Mouse (Mus musculus) activated CD4-positive, CD25-positive, alpha-beta regulatory T cell, adult 4 months (primary cell): ENCODE data around the gene Ttc32. TPM values are rescaled to one million over a fixed set of nuclear protein-coding genes. Genes with fewer than 3 reads are reported as not detected.
"Not testable (repeated sequence)": the region's sequence is repeated elsewhere in the genome, so short reads cannot be mapped to it uniquely, and the experiment has no call there.

Experiments
- ATAC-seq: one replicate; pipeline ENCODE4 v1.8.0; 2017
- polyA plus RNA-seq, 2 experiments: library from polyadenylated mRNA; unstranded; fragments of 100-300 nt; shearing (Covaris generic); gene quantifications; one replicate each; pipeline ENCODE4 v1.2.1; 2017

Ttc32 gene
- 10 to 100 TPM in 1 of 2 experiments, 1 to 10 TPM in 1; 9.6 to 12.7 TPM for polyA plus RNA-seq

- ATAC-seq = peak; percentile 89
These were observed at the start of gene Ttc32 for GRCm38 (mm10) chr12:9029888-9030723. Gene Ttc32, plus strand, starts transcription at chr12:9029997.

- no peak for ATAC-seq
These were observed 36.6 kb upstream of the Ttc32 start for GRCm38 (mm10) chr12:8993231-8993630.

GRCm38 (mm10) chr12:8998318-8998717, 31.5 kb upstream of the Ttc32 start:
- ATAC-seq = no peak

- ATAC-seq = peak; percentile 99
These were observed 27.7 kb upstream of the Ttc32 start for GRCm38 (mm10) chr12:9002038-9002648.

- ATAC-seq = no peak
These were observed 22.7 kb upstream of the Ttc32 start for GRCm38 (mm10) chr12:9007146-9007545.

GRCm38 (mm10) chr12:9007811-9008210, 22.0 kb upstream of the Ttc32 start:
- ATAC-seq = no peak

GRCm38 (mm10) chr12:9010311-9010710, 19.5 kb upstream of the Ttc32 start:
- no peak for ATAC-seq

GRCm38 (mm10) chr12:9016376-9016775, 13.4 kb upstream of the Ttc32 start:
- no peak for ATAC-seq

GRCm38 (mm10) chr12:9020431-9020830, 9.4 kb upstream of the Ttc32 start:
- no peak for ATAC-seq

GRCm38 (mm10) chr12:9020986-9021385, 8.8 kb upstream of the Ttc32 start:
- ATAC-seq = no peak

- no peak for ATAC-seq
These were observed 6.8 kb upstream of the Ttc32 start for GRCm38 (mm10) chr12:9023031-9023430.

GRCm38 (mm10) chr12:9024071-9024470, 5.7 kb upstream of the Ttc32 start:
- ATAC-seq = no peak

GRCm38 (mm10) chr12:9024736-9025135, 5.1 kb upstream of the Ttc32 start:
- no peak for ATAC-seq

GRCm38 (mm10) chr12:9026843-9027242, 3.0 kb upstream of the Ttc32 start:
- ATAC-seq = no peak

- not testable (repeated sequence) for ATAC-seq
These were observed 981 bp upstream of the Ttc32 start for GRCm38 (mm10) chr12:9028816-9029215.

- no peak for ATAC-seq
These were observed 300 bp upstream of the Ttc32 start for GRCm38 (mm10) chr12:9029506-9029887.

- ATAC-seq = no peak
These were observed 1.4 kb downstream of the Ttc32 start for GRCm38 (mm10) chr12:9031166-9031565.

- no peak for ATAC-seq
These were observed 3.3 kb downstream of the Ttc32 start for GRCm38 (mm10) chr12:9033140-9033539.

GRCm38 (mm10) chr12:9036409-9036808, 6.6 kb downstream of the Ttc32 start:
- ATAC-seq = no peak

- ATAC-seq = no peak
These were observed 10.4 kb downstream of the Ttc32 start for GRCm38 (mm10) chr12:9040177-9040576.

- no peak for ATAC-seq
These were observed 10.9 kb downstream of the Ttc32 start for GRCm38 (mm10) chr12:9040686-9041085.

GRCm38 (mm10) chr12:9042316-9042715, 12.5 kb downstream of the Ttc32 start:
- no peak for ATAC-seq

- ATAC-seq = no peak
These were observed 13.0 kb downstream of the Ttc32 start for GRCm38 (mm10) chr12:9042759-9043158.

GRCm38 (mm10) chr12:9044666-9045065, 14.9 kb downstream of the Ttc32 start:
- no peak for ATAC-seq
